Mouse (Mus musculus): ENCODE data around the gene Rps4x. TPM values are rescaled to one million over a fixed set of nuclear protein-coding genes. Genes with fewer than 3 reads are reported as not detected.

Gene Rps4x
- 878 and 931 TPM in 2 replicates for polyA plus RNA-seq (2012; rRNA removed)

DNA sequence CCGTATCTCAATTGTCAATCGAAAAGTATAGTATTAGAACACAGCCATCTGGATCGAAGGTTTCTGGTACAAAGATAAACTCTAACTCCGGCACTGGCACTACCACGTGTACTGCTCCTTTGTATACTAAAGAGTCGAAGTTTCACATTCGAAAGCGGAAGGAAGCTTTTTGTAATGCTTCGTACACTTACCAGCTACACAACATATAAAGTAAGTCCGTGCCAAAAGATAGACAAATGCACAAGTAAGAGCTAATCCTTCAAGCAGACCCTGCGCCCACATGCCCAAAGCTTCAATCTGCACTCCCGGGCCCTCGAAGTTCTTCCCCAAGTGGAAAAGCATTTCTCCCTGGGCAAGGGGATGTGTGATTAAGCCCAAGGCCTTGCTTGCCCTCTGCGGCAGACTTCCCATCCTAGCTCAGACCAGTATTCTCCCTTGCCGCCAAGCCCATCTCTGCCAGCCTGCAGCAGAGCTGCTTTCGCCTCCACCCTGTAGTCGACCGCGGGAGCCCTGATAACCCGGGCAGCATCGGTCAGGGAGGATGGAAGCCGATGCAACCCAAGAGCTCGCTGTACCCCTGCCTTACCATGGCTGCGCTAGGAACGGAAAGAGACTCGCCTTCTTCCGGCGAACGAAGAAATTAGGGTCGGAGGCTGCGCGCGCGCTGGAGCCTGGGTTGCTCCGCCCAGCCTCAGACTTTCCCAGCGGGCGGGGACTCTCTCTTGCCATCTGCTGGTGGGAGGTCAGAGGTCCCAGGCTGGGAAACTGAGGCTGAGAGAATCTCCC, at the start of gene Rps4x:
Rps4x (minus strand) TSS at position 683 of the 786 bp plus-strand sequence.

DNA sequence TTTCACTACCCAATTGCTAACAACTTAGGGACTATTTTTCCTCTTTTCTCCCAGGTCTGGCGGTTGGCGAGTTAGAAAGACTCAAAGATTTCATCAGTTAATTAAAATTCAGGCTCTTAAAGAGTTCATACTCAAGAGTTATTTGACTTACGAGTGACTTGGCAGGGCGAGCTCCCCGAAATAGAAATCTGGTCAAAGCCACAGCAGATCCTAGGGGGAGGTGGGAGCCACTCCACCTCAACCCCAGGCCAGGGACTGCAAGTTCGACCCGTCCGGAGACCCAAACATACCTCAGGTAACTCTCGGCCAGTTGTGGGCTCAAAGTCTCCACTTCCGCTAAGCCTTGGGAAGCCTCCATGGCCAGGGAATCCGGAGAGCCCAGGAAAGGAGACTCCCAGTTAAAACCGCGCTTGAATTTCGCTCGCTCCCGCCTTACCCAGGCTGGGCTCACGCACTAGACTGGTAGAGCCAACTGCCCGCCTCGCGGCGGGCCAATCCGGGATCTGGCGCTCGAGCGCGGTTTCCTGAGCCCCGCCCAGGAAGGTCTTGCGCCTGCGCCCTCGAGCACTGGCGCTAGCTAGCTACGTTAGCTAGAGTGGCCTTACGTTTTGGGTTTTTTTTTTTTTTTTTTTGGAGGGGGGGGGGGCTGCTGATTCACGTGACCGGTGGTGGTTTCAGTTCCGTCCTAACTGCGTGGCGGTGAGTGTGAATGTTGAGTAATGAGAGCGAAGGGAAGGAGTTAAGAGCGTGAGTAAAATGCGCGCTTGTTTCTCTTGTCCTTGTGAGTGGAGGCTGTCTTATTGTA, 32.4 kb downstream of the Rps4x start, which contains the start of gene Ercc6l:
Ercc6l (minus strand) TSS at position 474 of the 805 bp plus-strand sequence.

Other genes starting within 250 kb of the Rps4x start
- 0.96 and 1.1 TPM in 2 replicates for gene Rtl5, start 118.1 kb downstream of the Rps4x start, polyA plus RNA-seq (2012; rRNA removed)
- 30.9 and 34.1 TPM in 2 replicates for gene Pin4, start 69.9 kb downstream of the Rps4x start, polyA plus RNA-seq (2012; rRNA removed)
- 1.7 and 2.2 TPM in 2 replicates for gene Ercc6l, start 32.3 kb downstream of the Rps4x start, polyA plus RNA-seq (2012; rRNA removed)
- gene Cited1, start 62.8 kb upstream of the Rps4x start, polyA plus RNA-seq (2012; rRNA removed): 2.1 and 2.2 TPM in 2 replicates